Mouse (Mus musculus) lung, adult 2 months (tissue): ENCODE results near the gene Coro1c.

Source experiments
- CTCF ChIP-seq: fragments of 200-500 bp; IDR thresholded peaks from 2 replicates; pipeline ENCODE4 v1.5.1; 2011; ENCODE audit warnings: mild to moderate bottlenecking, low read length, control low read depth; ENCODE audit not compliant: insufficient read depth
- POLR2A ChIP-seq: fragments of 200-500 bp; IDR thresholded peaks from 2 replicates; pipeline ENCODE4 v1.6.1; 2011; ENCODE audit warnings: low read depth, mild to moderate bottlenecking, control low read depth, low read length, borderline replicate concordance; ENCODE audit errors: extremely low read depth

DNA sequence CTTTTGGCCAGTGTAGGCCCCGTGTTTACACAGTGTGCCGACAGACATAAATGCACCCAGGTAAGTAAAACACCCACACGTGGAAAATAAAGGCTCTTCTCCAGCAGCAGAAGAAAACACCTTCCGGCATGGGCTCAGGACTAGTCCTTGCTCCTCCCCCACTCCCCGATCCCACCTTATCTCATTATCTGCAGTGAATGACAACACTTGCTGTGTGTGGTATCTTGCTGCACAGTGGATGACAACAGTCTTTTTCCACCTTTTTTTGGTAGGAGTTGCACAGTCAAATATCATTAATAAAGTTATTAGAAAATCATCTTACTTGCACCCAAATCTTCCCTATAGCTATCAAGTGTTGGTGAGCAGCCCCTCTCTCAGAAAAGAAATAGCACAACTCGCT, 43.6 kb downstream of the Coro1c start:
- TF ChIP-seq CTCF (no peak), POLR2A (no peak)
